ENCODE assay signal across 18 mouse cellular contexts in genomic region chr2:180236930-180237329, GRCm38 (mm10). TPM values are rescaled to one million over a fixed set of nuclear protein-coding genes. Genes with fewer than 3 reads are reported as not detected.
DNase-seq lines count a peak whose midpoint lies in the region; ATAC-seq and TF ChIP-seq lines count a peak whose summit lies in the region.
"Had no signal": no experiment of that assay in that cellular context is flagged by ENCODE, and none has a peak within 500 bp of the region (broad histone marks: within the 10 kb centered on the region; RNA-seq: fewer than 3 reads in every experiment).

No protein-coding gene starts in this region.

- no peak overlapping the region for H3K9ac ChIP-seq in kidney, embryonic 14.5 days (ENCODE audit: low read depth, low read length)
- no peak overlapping the region for H3K9ac ChIP-seq in liver, embryonic 11.5 days (ENCODE audit: low read depth, low read length)
- H3K9ac ChIP-seq: embryonic facial prominence, embryonic 13.5 days; forebrain, embryonic 13.5 days; heart, embryonic 13.5 days had no signal

- 0 out of 2 replicates have a peak, but pooled peaks cover 6% of the 10 kb centered on the region for H3K4me1 ChIP-seq in kidney, embryonic 14.5 days (ENCODE audit: control insufficient read depth, insufficient read depth, low read length)
- peaks cover 42% of the 10 kb centered on the region for H3K4me1 ChIP-seq in liver, embryonic 11.5 days (replicated peaks; ENCODE audit: control insufficient read depth, insufficient read depth, low read length)

- TF ChIP-seq CTCF in gastrocnemius, adult 2 months (IDR thresholded peaks at IDR 0.05) = no peak

- intact Hi-C loops in gastrocnemius, adult 2 months (cut with DNase I) = no loop called here

- H3K4me3 ChIP-seq in kidney, embryonic 14.5 days (ENCODE audit: low read length) = no peak overlapping the region
- no peak overlapping the region for H3K4me3 ChIP-seq in liver, embryonic 11.5 days (ENCODE audit: low read depth, low read length)
- no peak overlapping the region for H3K4me3 ChIP-seq in gastrocnemius, adult 2 months
- H3K4me3 ChIP-seq: embryonic facial prominence, embryonic 13.5 days; forebrain, embryonic 13.5 days; heart, embryonic 13.5 days had no signal

- H3K4me2 ChIP-seq in kidney, embryonic 14.5 days (replicated peaks; ENCODE audit: low read depth, low read length) = no peak overlapping the region
- peak overlapping the region; percentile 40; the same call in 1 of the 2 replicates for H3K4me2 ChIP-seq in liver, embryonic 11.5 days
- H3K4me2 ChIP-seq: embryonic facial prominence, embryonic 13.5 days; forebrain, embryonic 13.5 days; heart, embryonic 13.5 days had no signal

- H3K9me3 ChIP-seq in kidney, embryonic 14.5 days (ENCODE audit: control insufficient read depth, low read length) = no peaks in the 10 kb centered on the region
- no peaks in the 10 kb centered on the region for H3K9me3 ChIP-seq in liver, embryonic 11.5 days (ENCODE audit: control insufficient read depth, low read length)
- H3K9me3 ChIP-seq: forebrain, embryonic 13.5 days had no signal

- 43% methylated on average over 3 of the region's 3 CpGs for WGBS in kidney, embryonic 14.5 days
- 55% methylated on average over 3 of the region's 3 CpGs for WGBS in liver, embryonic 11.5 days

- peak; percentile 56 for DNase-seq in kidney, adult 11 months
- peak; percentile 59 for DNase-seq in c-Kit-negative CD71-positive TER-119-positive erythroid progenitor cells, embryonic 14.5 days (ENCODE audit: low read depth, low spot score)
- DNase-seq in liver, embryonic 11.5 days (ENCODE audit: low spot score) = no peak
- no peak for DNase-seq in gastrocnemius, adult 2 months
- DNase-seq in embryo, embryonic 11 days = no peak
- DNase-seq in layer of hippocampus, adult 9-10 months (ENCODE audit: low spot score) = no peak
- DNase-seq: adrenal gland, postnatal 14 days; cerebellum, postnatal 10 days; heart, postnatal 4 days; layer of hippocampus, postnatal 36 days; thymus, postnatal 36 days had no signal

- H3K36me3 ChIP-seq in kidney, embryonic 14.5 days (ENCODE audit: control insufficient read depth, insufficient read depth, low read length) = no peaks in the 10 kb centered on the region
- no peaks in the 10 kb centered on the region for H3K36me3 ChIP-seq in liver, embryonic 11.5 days (ENCODE audit: control insufficient read depth, insufficient read depth, low read length)
- H3K36me3 ChIP-seq: embryonic facial prominence, embryonic 13.5 days; heart, embryonic 13.5 days had no signal

- H3K27ac ChIP-seq in kidney, embryonic 14.5 days (ENCODE audit: low read depth, low read length) = no peak overlapping the region
- peak overlapping the region; percentile 59 for H3K27ac ChIP-seq in liver, embryonic 11.5 days (ENCODE audit: low read depth, low read length)
- H3K27ac ChIP-seq in gastrocnemius, adult 2 months = no peak overlapping the region
- H3K27ac ChIP-seq: forebrain, embryonic 13.5 days had no signal

- no peaks in the 10 kb centered on the region for H3K27me3 ChIP-seq in kidney, embryonic 14.5 days (ENCODE audit: control insufficient read depth, insufficient read depth, low read length)
- H3K27me3 ChIP-seq in liver, embryonic 11.5 days (replicated peaks; ENCODE audit: control insufficient read depth, insufficient read depth, low read length) = no peaks in the 10 kb centered on the region
- H3K27me3 ChIP-seq: embryonic facial prominence, embryonic 13.5 days; forebrain, embryonic 13.5 days; heart, embryonic 13.5 days had no signal

- no peak for ATAC-seq in kidney, embryonic 14.5 days (ENCODE audit: low FRiP score, low TSS enrichment)
- ATAC-seq in liver, embryonic 11.5 days (replicated peaks; ENCODE audit: low FRiP score) = peak; percentile 90
- ATAC-seq in megakaryocyte-erythroid progenitor cell, adult 5-6 weeks (replicated peaks; ENCODE audit: low FRiP score, low TSS enrichment, poor library complexity, severe bottlenecking) = peak; percentile 93
- ATAC-seq: forebrain, embryonic 13.5 days had no signal

RNA-seq across cellular contexts. Expression of gene Lama5, which starts 11.3 kb away (rescaled TPM):
- polyA plus RNA-seq in kidney, embryonic 14.5 days (2014; fragmentation: Nextera tagmentation; extraction: Ambion mirVana) = 43.1 and 54.1 TPM in 2 replicates
- polyA plus RNA-seq in liver, embryonic 11.5 days (2014; fragmentation: Nextera tagmentation; extraction: Ambion mirVana) = 10.7 and 15.5 TPM in 2 replicates
- total RNA-seq in megakaryocyte-erythroid progenitor cell, adult 5-6 weeks (2014; fragmentation: Nextera tagmentation) = 0.04 and 0.25 TPM in 2 replicates
- 0.05 TPM in 1 of 2 replicates, not detected in the other for total RNA-seq in megakaryocyte-erythroid progenitor cell, adult 5-6 weeks (2017)
- 10 to 100 TPM; 10.5 to 14.8 TPM for total RNA-seq in gastrocnemius, adult 2 months (2021)

RNA-seq across cellular contexts. Expression of gene Rps21, which starts 20.2 kb away (rescaled TPM):
- 730 and 1,037 TPM in 2 replicates for polyA plus RNA-seq in kidney, embryonic 14.5 days (2014; fragmentation: Nextera tagmentation; extraction: Ambion mirVana)
- 736 and 852 TPM in 2 replicates for polyA plus RNA-seq in liver, embryonic 11.5 days (2014; fragmentation: Nextera tagmentation; extraction: Ambion mirVana)
- total RNA-seq in megakaryocyte-erythroid progenitor cell, adult 5-6 weeks (2014; fragmentation: Nextera tagmentation) = 3,693 and 4,041 TPM in 2 replicates
- 2,831 and 3,324 TPM in 2 replicates for total RNA-seq in megakaryocyte-erythroid progenitor cell, adult 5-6 weeks (2017)
- 100 to 1,000 TPM; 359 to 473 TPM for total RNA-seq in gastrocnemius, adult 2 months (2021)

RNA-seq across cellular contexts. Expression of gene Cables2, which starts 36.4 kb away (rescaled TPM):
- 13.3 and 21.1 TPM in 2 replicates for polyA plus RNA-seq in kidney, embryonic 14.5 days (2014; fragmentation: Nextera tagmentation; extraction: Ambion mirVana)
- 9.4 and 9.6 TPM in 2 replicates for polyA plus RNA-seq in liver, embryonic 11.5 days (2014; fragmentation: Nextera tagmentation; extraction: Ambion mirVana)
- total RNA-seq in megakaryocyte-erythroid progenitor cell, adult 5-6 weeks (2014; fragmentation: Nextera tagmentation) = 13.8 and 14.4 TPM in 2 replicates
- 7.4 and 20.8 TPM in 2 replicates for total RNA-seq in megakaryocyte-erythroid progenitor cell, adult 5-6 weeks (2017)
- total RNA-seq in gastrocnemius, adult 2 months (2021) = 1 to 10 TPM; 9.3 to 9.8 TPM

RNA-seq across cellular contexts. Expression of gene Rbbp8nl, which starts 52.7 kb away (rescaled TPM):
- 0.37 and 1.1 TPM in 2 replicates for polyA plus RNA-seq in kidney, embryonic 14.5 days (2014; fragmentation: Nextera tagmentation; extraction: Ambion mirVana)
- polyA plus RNA-seq in liver, embryonic 11.5 days (2014; fragmentation: Nextera tagmentation; extraction: Ambion mirVana) = 0.10 and 0.16 TPM in 2 replicates
- not detected in 2 replicates for total RNA-seq in megakaryocyte-erythroid progenitor cell, adult 5-6 weeks (2014; fragmentation: Nextera tagmentation)
- total RNA-seq in megakaryocyte-erythroid progenitor cell, adult 5-6 weeks (2017) = not detected in 2 replicates
- not detected for total RNA-seq in gastrocnemius, adult 2 months (2021)
- total RNA-seq: adrenal gland, postnatal 14 days; gastrocnemius, postnatal 4 days; heart, postnatal 4 days; layer of hippocampus, postnatal 36 days had no signal
- polyA plus RNA-seq: forebrain, embryonic 13.5 days; neural tube, embryonic 14.5 days had no signal

Comparison
In these comparisons a context has a peak if more than half of its experiments do, and no peak if none do; other contexts are left out.
1. DNase-seq: peak in kidney, adult 11 months (single experiment) and c-Kit-negative CD71-positive TER-119-positive erythroid progenitor cells, embryonic 14.5 days (single experiment); none in liver, embryonic 11.5 days (single experiment), gastrocnemius, adult 2 months (single experiment), embryo, embryonic 11 days (single experiment) and layer of hippocampus, adult 9-10 months (single experiment).
2. RNA of gene Lama5, which starts 11.3 kb away (total RNA-seq): 10.5 to 14.8 TPM in gastrocnemius, adult 2 months; 0.04 to 0.25 TPM in megakaryocyte-erythroid progenitor cell, adult 5-6 weeks; every median in the first group is over 4 times any median in the second.
3. RNA of gene Rps21, which starts 20.2 kb away (total RNA-seq): 2,831 to 4,041 TPM in megakaryocyte-erythroid progenitor cell, adult 5-6 weeks; 359 to 473 TPM in gastrocnemius, adult 2 months; every median in the first group is over 4 times any median in the second.